Mouse (Mus musculus) mouse embryonic stem cell (cell line): ENCODE data around the gene Slc2a9.
"Not testable (repeated sequence)": the region's sequence is repeated elsewhere in the genome, so short reads cannot be mapped to it uniquely, and the experiment has no call there.

Experiments
- in situ Hi-C, 2 experiments: fragments of 300-500 bp; cut with MboI; formaldehyde crosslinking; loops; 1 replicate in 1 of 2; 3 replicates in 1 of 2; pipeline ENCODE4 v1.14.3; 2019 to 2020; ENCODE audit warnings: low sequenced_read_pairs in 2 of 2, low pct_unique_long_range_greater_than_20kb in 1 of 2, mixed read lengths in 1 of 2; ENCODE audit not compliant: unreplicated experiment in 1 of 2

Gene Slc2a9

GRCm38 (mm10) chr5:38479908-38480725 is 22.8 kb downstream of the Slc2a9 start:
- in situ Hi-C loops: no loop called here

GRCm38 (mm10) chr5:38479545-38479907 is 23.4 kb downstream of the Slc2a9 start:
- in situ Hi-C loops: not testable (repeated sequence)

GRCm38 (mm10) chr5:38479027-38479426 is 23.9 kb downstream of the Slc2a9 start:
- in situ Hi-C loops: no loop called here

- in situ Hi-C loops: no loop called here
Observed at GRCm38 (mm10) chr5:38477731-38478445, 25.1 kb downstream of the Slc2a9 start.

GRCm38 (mm10) chr5:38476861-38477565 is 25.9 kb downstream of the Slc2a9 start:
- in situ Hi-C loops: no loop called here

- in situ Hi-C loops: no loop called here
Observed at GRCm38 (mm10) chr5:38470881-38471280, 32.1 kb downstream of the Slc2a9 start.

- in situ Hi-C loops: no loop called here
Observed at GRCm38 (mm10) chr5:38469891-38470578, 32.9 kb downstream of the Slc2a9 start.

GRCm38 (mm10) chr5:38466569-38467110 is 36.3 kb downstream of the Slc2a9 start:
- in situ Hi-C loops: no loop called here

GRCm38 (mm10) chr5:38461261-38461660 is 41.7 kb downstream of the Slc2a9 start:
- in situ Hi-C loops: no loop called here

- in situ Hi-C loops: no loop called here
Observed at GRCm38 (mm10) chr5:38450936-38451335, 52.0 kb downstream of the Slc2a9 start.

GRCm38 (mm10) chr5:38449607-38450006 is 53.3 kb downstream of the Slc2a9 start:
- in situ Hi-C loops: no loop called here

GRCm38 (mm10) chr5:38448121-38448520 is 54.8 kb downstream of the Slc2a9 start:
- in situ Hi-C loops: no loop called here

GRCm38 (mm10) chr5:38446316-38446975 is 56.5 kb downstream of the Slc2a9 start:
- in situ Hi-C loops: no loop called here

GRCm38 (mm10) chr5:38441088-38441839 is 61.7 kb downstream of the Slc2a9 start:
- in situ Hi-C loops: no loop called here

GRCm38 (mm10) chr5:38440252-38441005 is 62.5 kb downstream of the Slc2a9 start:
- in situ Hi-C loops: no loop called here

GRCm38 (mm10) chr5:38436681-38437080 is 66.3 kb downstream of the Slc2a9 start:
- in situ Hi-C loops: no loop called here

GRCm38 (mm10) chr5:38434875-38435274 is 68.1 kb downstream of the Slc2a9 start:
- in situ Hi-C loops: no loop called here
